Mouse (Mus musculus): ENCODE measurements around the gene Bak1. TPM values are rescaled to one million over a fixed set of nuclear protein-coding genes. Genes with fewer than 3 reads are reported as not detected.
A peak's percentile ranks its signal among the peaks of the same experiment; 100 is the strongest.

Gene Bak1
- 10 to 100 TPM in 1 of 2 experiments, 1 to 10 TPM in 1; 9.8 to 17.6 TPM for polyA plus RNA-seq (2017; shearing (Covaris generic))

- ATAC-seq, result no peak
Measured at GRCm38 (mm10) chr17:27028909-27029308, at the start of gene Bak1. Bak1 (minus strand) TSS chr17:27029009.

- ATAC-seq, result no peak
Measured at GRCm38 (mm10) chr17:27078499-27078898, 49.7 kb upstream of the Bak1 start.

- ATAC-seq, result no peak
Measured at GRCm38 (mm10) chr17:27077920-27078319, 49.1 kb upstream of the Bak1 start.

- ATAC-seq, result no peak
Measured at GRCm38 (mm10) chr17:27077133-27077532, 48.3 kb upstream of the Bak1 start.

GRCm38 (mm10) chr17:27074849-27075745 is 46.3 kb upstream of the Bak1 start:
- ATAC-seq, result no peak

- no peak for ATAC-seq
Measured at GRCm38 (mm10) chr17:27074236-27074635, 45.4 kb upstream of the Bak1 start.

GRCm38 (mm10) chr17:27073778-27074177 is 45.0 kb upstream of the Bak1 start:
- no peak for ATAC-seq

- ATAC-seq, result no peak
Measured at GRCm38 (mm10) chr17:27073126-27073525, 44.3 kb upstream of the Bak1 start.

- no peak for ATAC-seq
Measured at GRCm38 (mm10) chr17:27072363-27072762, 43.6 kb upstream of the Bak1 start.

GRCm38 (mm10) chr17:27071630-27072029 is 42.8 kb upstream of the Bak1 start:
- ATAC-seq, result no peak

GRCm38 (mm10) chr17:27070913-27071312 is 42.1 kb upstream of the Bak1 start:
- ATAC-seq, result no peak

- ATAC-seq, result no peak
Measured at GRCm38 (mm10) chr17:27069071-27069470, 40.3 kb upstream of the Bak1 start.

GRCm38 (mm10) chr17:27066065-27066464 is 37.3 kb upstream of the Bak1 start:
- ATAC-seq, result no peak

GRCm38 (mm10) chr17:27064195-27064594 is 35.4 kb upstream of the Bak1 start:
- no peak for ATAC-seq

GRCm38 (mm10) chr17:27063717-27064116 is 34.9 kb upstream of the Bak1 start:
- no peak for ATAC-seq

GRCm38 (mm10) chr17:27062684-27063083 is 33.9 kb upstream of the Bak1 start:
- ATAC-seq, result no peak

GRCm38 (mm10) chr17:27061727-27062126 is 32.9 kb upstream of the Bak1 start:
- no peak for ATAC-seq

- ATAC-seq, result no peak
Measured at GRCm38 (mm10) chr17:27060698-27061097, 31.9 kb upstream of the Bak1 start.

- ATAC-seq, result peak; percentile 12
Measured at GRCm38 (mm10) chr17:27057517-27058055, 28.8 kb upstream of the Bak1 start.

- ATAC-seq, result peak; percentile 76
Measured at GRCm38 (mm10) chr17:27056812-27057516, 28.2 kb upstream of the Bak1 start, which contains the start of gene Itpr3. Itpr3 (plus strand) TSS chr17:27057304.

- peak; percentile 62 for ATAC-seq
Measured at GRCm38 (mm10) chr17:27056170-27056569, 27.4 kb upstream of the Bak1 start.

- ATAC-seq, result no peak
Measured at GRCm38 (mm10) chr17:27051514-27051913, 22.7 kb upstream of the Bak1 start.

- no peak for ATAC-seq
Measured at GRCm38 (mm10) chr17:27050853-27051252, 22.0 kb upstream of the Bak1 start.
